ENCODE assay signal across 8 mouse cellular contexts in genomic region chr7:102337898-102338297, GRCm38 (mm10).
DNase-seq lines count a peak whose midpoint lies in the region; ATAC-seq lines count a peak whose summit lies in the region.

No protein-coding gene starts in this region.

- peak; percentile 52 for DNase-seq in cerebellum, adult 9-11 months
- DNase-seq in T-cell, adult 2 months (ENCODE audit: low spot score), result peak; percentile 88
- peak; percentile 69 for DNase-seq in lung, postnatal 14 days
- DNase-seq in thymus, postnatal 4 days, result peak; percentile 58
- no peak for DNase-seq in embryo, embryonic 9.5 days (ENCODE audit: extremely low spot score)

- no peak for ATAC-seq in cerebellum, adult (ENCODE audit: insufficient number of reproducible peaks, low FRiP score, low TSS enrichment)
- ATAC-seq in inflammation-experienced regulatory T-cells, adult 6 months, result peak; percentile 97
- ATAC-seq in frontal cortex, adult (ENCODE audit: low TSS enrichment), result no peak
